Mouse (Mus musculus) stomach, embryonic 14.5 days (tissue): ENCODE results near the gene Gpc3. TPM values are rescaled to one million over a fixed set of nuclear protein-coding genes. Genes with fewer than 3 reads are reported as not detected.
A peak's percentile ranks its signal among the peaks of the same experiment; 100 is the strongest.

Experiments used
- ATAC-seq: fragments of 200-750 bp; cut with Nextera tagmentation; 2 replicates; pipeline ENCODE4 v1.8.0; 2017; ENCODE audit warnings: low read depth, moderate TSS enrichment; ENCODE audit not compliant: insufficient number of reproducible peaks, insufficient read depth, low FRiP score
- H3K27ac ChIP-seq: fragments of 300-500 bp; sonication (generic); 2 replicates; pipeline ENCODE4 v1.5.1; 2014; ENCODE audit warnings: mild to moderate bottlenecking, low read length, moderate library complexity, mixed read lengths
- H3K27me3 ChIP-seq: fragments of 300-500 bp; sonication (generic); 2 replicates; pipeline ENCODE4 v1.6.1; 2014; ENCODE audit warnings: low read length, control low read depth, mixed read lengths; ENCODE audit not compliant: control insufficient read depth, insufficient read depth
- H3K36me3 ChIP-seq: fragments of 300-500 bp; sonication (generic); 2 replicates; pipeline ENCODE4 v1.6.1; 2014; ENCODE audit warnings: mild to moderate bottlenecking, control low read depth, low read length, moderate library complexity, mixed read lengths; ENCODE audit not compliant: control insufficient read depth, insufficient read depth
- H3K4me1 ChIP-seq: fragments of 300-500 bp; sonication (generic); 2 replicates; pipeline ENCODE4 v1.6.1; 2014; ENCODE audit warnings: low read length, control low read depth, mixed read lengths; ENCODE audit not compliant: control insufficient read depth, insufficient read depth
- H3K4me2 ChIP-seq: fragments of 300-500 bp; sonication (generic); replicated peaks from 2 replicates; pipeline ENCODE4 v1.6.1; 2014; ENCODE audit warnings: low read depth, low read length, control low read depth
- H3K4me3 ChIP-seq: fragments of 300-500 bp; sonication (generic); 2 replicates; pipeline ENCODE4 v1.5.1; 2014; ENCODE audit warnings: low read depth, low read length, control low read depth
- H3K9ac ChIP-seq: fragments of 300-500 bp; sonication (generic); replicated peaks from 2 replicates; pipeline ENCODE4 v1.6.1; 2014; ENCODE audit warnings: low read depth, mild to moderate bottlenecking, control low read depth, low read length, moderate library complexity, mixed read lengths
- H3K9me3 ChIP-seq: fragments of 300-500 bp; sonication (generic); 2 replicates; pipeline ENCODE4 v1.6.1; 2016; ENCODE audit warnings: low read depth, low read length, control low read depth; ENCODE audit not compliant: control insufficient read depth
- WGBS: fragments of 180-500 bp; shearing (Covaris S2); extraction: QIAGEN DNeasy Blood & Tissue Kit; methylation state at CpG from one replicate; pipeline ENCODE4 v1.1.7; 2014; 5-methylcytosine and 5-hydroxymethylcytosine counted together
- polyA plus RNA-seq: library from polyadenylated mRNA; unstranded; fragments of >200 nt; fragmentation: Nextera tagmentation; extraction: Ambion mirVana; gene quantifications from 2 replicates; pipeline ENCODE4 v1.2.1, GENCODE M21; 2014

Gene Gpc3
- polyA plus RNA-seq, 1 experiment from 2014 or later = 750 TPM

DNA sequence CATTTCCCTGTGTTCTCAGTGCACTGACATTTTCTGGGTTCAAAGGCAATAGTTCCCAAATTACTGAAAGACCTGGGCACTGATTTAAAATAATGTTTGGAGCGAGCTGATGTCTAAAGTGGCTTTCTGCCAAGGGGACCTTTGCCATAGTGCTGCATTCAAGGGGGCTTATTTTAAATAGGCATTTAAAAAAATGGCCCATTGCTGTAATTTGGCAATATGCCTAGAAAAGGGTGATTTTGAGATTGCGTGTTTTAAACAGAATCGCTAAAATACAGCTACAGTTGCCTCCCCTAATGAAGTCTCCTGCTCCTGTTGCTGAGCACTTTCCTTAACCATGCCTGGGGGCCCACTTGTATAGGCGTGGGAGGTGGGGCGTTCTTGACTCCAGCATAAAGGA, 174.3 kb downstream of the Gpc3 start:
- no peaks in the 10 kb centered on the region for H3K36me3 ChIP-seq
- no peak overlapping the region for H3K27ac ChIP-seq
- peaks cover 3% of the 10 kb centered on the region; the same call in 1 of the 2 replicates for H3K4me1 ChIP-seq
- H3K9me3 ChIP-seq = no peaks in the 10 kb centered on the region
- no peak overlapping the region for H3K9ac ChIP-seq
- no peak overlapping the region for H3K4me2 ChIP-seq
- 53% methylated on average over 5 of the region's 5 CpGs for WGBS
- no peak for ATAC-seq
- no peaks in the 10 kb centered on the region for H3K27me3 ChIP-seq
- no peak overlapping the region for H3K4me3 ChIP-seq

- Histone ChIP-seq H3K9ac (no peak overlapping the region), H3K27ac (no peak overlapping the region), H3K4me2 (no peak overlapping the region), H3K36me3 (no peaks in the 10 kb centered on the region), H3K4me1 (no peaks in the 10 kb centered on the region), H3K4me3 (no peak overlapping the region), H3K27me3 (no peaks in the 10 kb centered on the region), H3K9me3 (no peaks in the 10 kb centered on the region)
- 89% methylated on average over 5 of the region's 5 CpGs for WGBS
- ATAC-seq = no peak
Observed at GRCm38 (mm10) chrX:52425605-52426004, 188.1 kb downstream of the Gpc3 start.

GRCm38 (mm10) chrX:52419850-52420249, 193.9 kb downstream of the Gpc3 start:
- Histone ChIP-seq H3K27ac (no peak overlapping the region), H3K36me3 (no peaks in the 10 kb centered on the region), H3K4me1 (no peaks in the 10 kb centered on the region), H3K4me3 (no peak overlapping the region), H3K27me3 (no peaks in the 10 kb centered on the region), H3K9me3 (no peaks in the 10 kb centered on the region), H3K9ac (no peak overlapping the region), H3K4me2 (no peak overlapping the region)
- ATAC-seq = no peak
- 66% methylated on average over 3 of the region's 3 CpGs for WGBS

DNA sequence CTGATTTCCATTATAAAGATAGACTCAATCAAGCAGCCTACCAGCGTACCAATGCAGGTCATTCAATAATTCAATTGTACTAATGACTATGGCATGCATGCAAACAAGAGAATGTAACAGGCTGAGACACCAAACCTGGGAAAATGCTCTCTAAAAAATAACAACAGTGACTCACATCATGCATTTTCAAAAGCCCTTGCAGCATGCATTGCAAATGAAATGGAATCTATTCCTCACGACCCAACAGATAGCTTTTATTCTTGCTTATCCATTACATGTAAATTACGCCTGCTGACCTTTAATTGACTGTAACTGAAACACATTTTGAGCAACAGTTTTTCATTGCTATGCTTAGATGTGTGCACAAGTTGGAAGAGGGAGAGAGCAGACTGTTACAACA, 200.8 kb downstream of the Gpc3 start:
- no peak overlapping the region for H3K4me3 ChIP-seq

GRCm38 (mm10) chrX:52401188-52401587, 212.6 kb downstream of the Gpc3 start:
- no peak overlapping the region for H3K27ac ChIP-seq
- ATAC-seq = no peak
- 94% methylated on average over 2 of the region's 2 CpGs for WGBS
- H3K9me3 ChIP-seq = no peaks in the 10 kb centered on the region
- H3K36me3 ChIP-seq = no peaks in the 10 kb centered on the region
- no peak overlapping the region for H3K4me2 ChIP-seq
- H3K4me1 ChIP-seq = no peaks in the 10 kb centered on the region
- no peaks in the 10 kb centered on the region for H3K27me3 ChIP-seq
- H3K9ac ChIP-seq = no peak overlapping the region
- H3K4me3 ChIP-seq = no peak overlapping the region

More for the DNA sequence above, 200.8 kb downstream of the Gpc3 start:
- WGBS = 85% methylated on average over 3 of the region's 3 CpGs
- no peak for ATAC-seq
- no peak overlapping the region for H3K27ac ChIP-seq
- no peaks in the 10 kb centered on the region for H3K4me1 ChIP-seq
- no peak overlapping the region for H3K4me2 ChIP-seq
- H3K27me3 ChIP-seq = no peaks in the 10 kb centered on the region
- H3K9ac ChIP-seq = no peak overlapping the region
- no peaks in the 10 kb centered on the region for H3K9me3 ChIP-seq
- no peaks in the 10 kb centered on the region for H3K36me3 ChIP-seq

- H3K4me2 ChIP-seq = no peak overlapping the region
- H3K9ac ChIP-seq = no peak overlapping the region
- 65% methylated on average over 3 of the region's 3 CpGs for WGBS
- no peak overlapping the region for H3K27ac ChIP-seq
- H3K4me1 ChIP-seq = no peaks in the 10 kb centered on the region
- no peaks in the 10 kb centered on the region for H3K27me3 ChIP-seq
- ATAC-seq = no peak
- no peak overlapping the region for H3K4me3 ChIP-seq
- no peaks in the 10 kb centered on the region for H3K9me3 ChIP-seq
- no peaks in the 10 kb centered on the region for H3K36me3 ChIP-seq
Observed at GRCm38 (mm10) chrX:52375129-52375528, 238.6 kb downstream of the Gpc3 start.

GRCm38 (mm10) chrX:52374209-52374608, 239.5 kb downstream of the Gpc3 start:
- 65% methylated on average over 14 of the region's 14 CpGs for WGBS
- peak; percentile 56; the same call in 1 of the 2 replicates for ATAC-seq
- no peak overlapping the region for H3K27ac ChIP-seq

DNA sequence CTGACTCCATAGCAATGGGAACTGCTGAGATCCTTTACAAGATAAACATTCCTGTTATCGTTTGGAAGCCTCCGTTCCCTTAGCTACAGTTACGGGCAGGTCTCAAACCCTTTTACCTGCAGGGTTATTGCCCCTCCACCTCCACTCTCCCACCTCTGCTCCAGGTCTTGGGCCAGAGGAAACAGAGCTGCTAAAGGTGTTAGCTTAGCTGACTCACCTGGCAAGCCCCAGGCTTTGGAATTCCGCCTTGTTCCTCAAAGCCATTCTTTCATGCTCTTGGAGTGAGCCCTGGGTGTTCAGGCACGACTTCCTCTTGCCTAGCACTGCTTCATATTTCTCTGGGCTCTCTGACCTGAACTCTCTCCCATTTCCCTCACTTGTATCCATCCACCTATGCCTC, 241.3 kb downstream of the Gpc3 start:
- 53% methylated on average over 5 of the region's 5 CpGs for WGBS
- H3K27ac ChIP-seq = peak overlapping the region; percentile 33; the same call in 1 of the 2 replicates
- H3K9ac ChIP-seq = no peak overlapping the region
- H3K36me3 ChIP-seq = no peaks in the 10 kb centered on the region
- no peaks in the 10 kb centered on the region for H3K9me3 ChIP-seq
- no peak for ATAC-seq
- no peaks in the 10 kb centered on the region for H3K27me3 ChIP-seq
- H3K4me2 ChIP-seq = no peak overlapping the region
- H3K4me3 ChIP-seq = no peak overlapping the region
- no peaks in the 10 kb centered on the region for H3K4me1 ChIP-seq

More at GRCm38 (mm10) chrX:52374209-52374608, 239.5 kb downstream of the Gpc3 start:
- H3K4me2 ChIP-seq = no peak overlapping the region
- no peak overlapping the region for H3K9ac ChIP-seq
- no peaks in the 10 kb centered on the region for H3K9me3 ChIP-seq
- H3K36me3 ChIP-seq = no peaks in the 10 kb centered on the region
- no peaks in the 10 kb centered on the region for H3K27me3 ChIP-seq
- H3K4me1 ChIP-seq = no peaks in the 10 kb centered on the region
- H3K4me3 ChIP-seq = no peak overlapping the region
